Comparison of ENCODE assay signal across 9 mouse cellular contexts in the genomic region with DNA sequence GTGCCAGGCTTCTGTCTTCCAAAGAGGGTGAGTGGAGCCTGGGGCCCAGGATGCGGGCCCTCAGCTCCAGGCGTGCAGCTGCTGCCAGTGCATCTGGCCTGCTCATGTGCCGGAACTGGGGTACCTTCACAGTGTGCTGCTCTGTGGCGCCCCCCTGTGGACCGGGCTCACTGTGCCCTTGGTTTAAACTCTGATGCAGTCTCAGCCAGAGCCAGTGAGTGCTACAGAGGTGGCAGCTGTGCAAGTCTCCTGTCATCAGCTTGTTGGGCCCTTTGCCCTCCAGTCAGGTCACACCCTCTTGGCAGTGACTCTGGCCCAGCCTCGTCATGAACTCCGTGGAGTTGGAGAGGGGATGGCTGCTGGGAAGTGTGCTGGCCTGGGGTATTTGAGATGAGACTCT. TPM values are rescaled to one million over a fixed set of nuclear protein-coding genes. Genes with fewer than 3 reads are reported as not detected.
A peak's percentile ranks its signal among the peaks of the same experiment; 100 is the strongest.
DNase-seq lines count a peak whose midpoint lies in the region; ATAC-seq and TF ChIP-seq lines count a peak whose summit lies in the region.
"Had no signal": no experiment of that assay in that cellular context is flagged by ENCODE, and none has a peak within 500 bp of the region (broad histone marks: within the 10 kb centered on the region; RNA-seq: fewer than 3 reads in every experiment).

No protein-coding gene starts in this region.

- H3K4me3 ChIP-seq in hindbrain, postnatal 0 days (ENCODE audit: low read length), result no peak overlapping the region
- no peak overlapping the region for H3K4me3 ChIP-seq in hindbrain, embryonic 13.5 days
- no peak overlapping the region for H3K4me3 ChIP-seq in lung, postnatal 0 days (ENCODE audit: low read depth, low read length)
- H3K4me3 ChIP-seq: lung, embryonic 15.5 days had no signal

- H3K4me2 ChIP-seq in hindbrain, postnatal 0 days (ENCODE audit: low read depth, low read length), result no peak overlapping the region
- H3K4me2 ChIP-seq in hindbrain, embryonic 13.5 days, result no peak overlapping the region
- H3K4me2 ChIP-seq in lung, postnatal 0 days (replicated peaks; ENCODE audit: low read depth, low read length), result no peak overlapping the region
- H3K4me2 ChIP-seq: lung, embryonic 15.5 days had no signal

- WGBS in hindbrain, postnatal 0 days, result 86% methylated on average over 7 of the region's 7 CpGs
- WGBS in hindbrain, embryonic 13.5 days, result 86% methylated on average over 7 of the region's 7 CpGs
- 68% methylated on average over 7 of the region's 7 CpGs for WGBS in lung, postnatal 0 days

- no peak for ATAC-seq in hindbrain, postnatal 0 days
- no peak for ATAC-seq in hindbrain, embryonic 13.5 days (ENCODE audit: low FRiP score)
- peak; percentile 62 for ATAC-seq in granulocyte monocyte progenitor cell, adult 5-6 weeks (replicated peaks; ENCODE audit: poor library complexity, severe bottlenecking)
- peak; percentile 46 for ATAC-seq in lung, postnatal 0 days

- DNase-seq in hindbrain, postnatal 0 days (ENCODE audit: low spot score), result peak; percentile 25
- peak; percentile 53 for DNase-seq in CD4-positive helper T cell, adult 2 months (ENCODE audit: low read depth, low spot score)
- DNase-seq in adrenal gland, postnatal 10 days, result peak; percentile 79
- DNase-seq in lung, postnatal 0 days (ENCODE audit: low spot score), result peak; percentile 32
- DNase-seq in thymus, postnatal 0 days (ENCODE audit: low spot score), result peak; percentile 59
- DNase-seq in left cerebral cortex, adult 11 months (ENCODE audit: low spot score), result no peak

- no peaks in the 10 kb centered on the region for H3K4me1 ChIP-seq in hindbrain, postnatal 0 days (ENCODE audit: insufficient read depth, low read length)
- no peaks in the 10 kb centered on the region for H3K4me1 ChIP-seq in hindbrain, embryonic 13.5 days (replicated peaks)
- H3K4me1 ChIP-seq in lung, postnatal 0 days (ENCODE audit: insufficient read depth, low read depth, low read length), result no peaks in the 10 kb centered on the region
- H3K4me1 ChIP-seq: lung, embryonic 15.5 days had no signal

- TF ChIP-seq EP300 in lung, postnatal 0 days (IDR thresholded peaks at IDR 0.05), result no peak

- H3K27ac ChIP-seq in hindbrain, postnatal 0 days, result no peak overlapping the region
- H3K27ac ChIP-seq in hindbrain, embryonic 13.5 days, result no peak overlapping the region
- no peak overlapping the region for H3K27ac ChIP-seq in lung, postnatal 0 days (ENCODE audit: low read length)
- H3K27ac ChIP-seq: lung, embryonic 15.5 days had no signal

- no peaks in the 10 kb centered on the region for H3K9me3 ChIP-seq in hindbrain, postnatal 0 days (ENCODE audit: low read length)
- no peaks in the 10 kb centered on the region for H3K9me3 ChIP-seq in hindbrain, embryonic 13.5 days
- no peaks in the 10 kb centered on the region for H3K9me3 ChIP-seq in lung, postnatal 0 days (ENCODE audit: low read length)
- H3K9me3 ChIP-seq: lung, embryonic 15.5 days had no signal

- no peak overlapping the region for H3K9ac ChIP-seq in hindbrain, postnatal 0 days (replicated peaks; ENCODE audit: low read length)
- H3K9ac ChIP-seq in hindbrain, embryonic 13.5 days, result no peak overlapping the region
- no peak overlapping the region for H3K9ac ChIP-seq in lung, postnatal 0 days (replicated peaks; ENCODE audit: low read depth)
- H3K9ac ChIP-seq: lung, embryonic 15.5 days had no signal

- peaks cover 83% of the 10 kb centered on the region for H3K36me3 ChIP-seq in hindbrain, postnatal 0 days (ENCODE audit: insufficient read depth, low read length)
- H3K36me3 ChIP-seq in hindbrain, embryonic 13.5 days, result peaks cover 100% of the 10 kb centered on the region
- H3K36me3 ChIP-seq in lung, postnatal 0 days (ENCODE audit: insufficient read depth, low read length), result peaks cover 63% of the 10 kb centered on the region

- TF ChIP-seq CTCF in hindbrain, postnatal 0 days (IDR thresholded peaks at IDR 0.05; ENCODE audit: low read depth), result peak; percentile 63
- TF ChIP-seq CTCF in lung, postnatal 0 days (IDR thresholded peaks at IDR 0.05), result peak; percentile 72

- H3K27me3 ChIP-seq in hindbrain, postnatal 0 days (ENCODE audit: insufficient read depth, low read length), result no peaks in the 10 kb centered on the region
- H3K27me3 ChIP-seq in hindbrain, embryonic 13.5 days, result no peaks in the 10 kb centered on the region
- H3K27me3 ChIP-seq in lung, postnatal 0 days (replicated peaks; ENCODE audit: insufficient read depth, low read length), result no peaks in the 10 kb centered on the region
- H3K27me3 ChIP-seq: lung, embryonic 15.5 days had no signal

RNA-seq across cellular contexts. Expression of a gene that starts 16.8 kb away (rescaled TPM):
- total RNA-seq in hindbrain, postnatal 0 days (2014; rRNA removed), result 80.5 and 88.1 TPM in 2 replicates
- 22.2 and 25.3 TPM in 2 replicates for polyA plus RNA-seq in hindbrain, postnatal 0 days (2015; fragmentation: Nextera tagmentation; extraction: Ambion mirVana)
- 17.1 and 17.8 TPM in 2 replicates for polyA plus RNA-seq in hindbrain, embryonic 13.5 days (2015; fragmentation: Nextera tagmentation; extraction: Ambion mirVana)
- total RNA-seq in adrenal gland, postnatal 10 days (2021), result 10 to 100 TPM; 54.0 to 57.2 TPM
- 30.5 and 41.8 TPM in 2 replicates for total RNA-seq in granulocyte monocyte progenitor cell, adult 5-6 weeks (2014; fragmentation: Nextera tagmentation)
- 22.7 and 23.9 TPM in 2 replicates for total RNA-seq in granulocyte monocyte progenitor cell, adult 5-6 weeks (2017)
- 19.5 and 20.1 TPM in 2 replicates for polyA plus RNA-seq in lung, postnatal 0 days (2015; fragmentation: Nextera tagmentation; extraction: Ambion mirVana)
- 22.1 and 23.3 TPM in 2 replicates for polyA plus RNA-seq in thymus, postnatal 0 days (2015; fragmentation: Nextera tagmentation; extraction: Ambion mirVana)

RNA-seq across cellular contexts. Expression of a gene that starts 49.9 kb away (rescaled TPM):
- total RNA-seq in hindbrain, postnatal 0 days (2014; rRNA removed), result 73.4 and 81.7 TPM in 2 replicates
- polyA plus RNA-seq in hindbrain, postnatal 0 days (2015; fragmentation: Nextera tagmentation; extraction: Ambion mirVana), result 22.8 and 24.3 TPM in 2 replicates
- polyA plus RNA-seq in hindbrain, embryonic 13.5 days (2015; fragmentation: Nextera tagmentation; extraction: Ambion mirVana), result 42.2 and 42.4 TPM in 2 replicates
- total RNA-seq in adrenal gland, postnatal 10 days (2021), result 10 to 100 TPM; 52.4 to 63.2 TPM
- 26.9 and 43.5 TPM in 2 replicates for total RNA-seq in granulocyte monocyte progenitor cell, adult 5-6 weeks (2014; fragmentation: Nextera tagmentation)
- 33.4 and 37.4 TPM in 2 replicates for total RNA-seq in granulocyte monocyte progenitor cell, adult 5-6 weeks (2017)
- 13.1 and 14.5 TPM in 2 replicates for polyA plus RNA-seq in lung, postnatal 0 days (2015; fragmentation: Nextera tagmentation; extraction: Ambion mirVana)
- 19.9 and 21.5 TPM in 2 replicates for polyA plus RNA-seq in thymus, postnatal 0 days (2015; fragmentation: Nextera tagmentation; extraction: Ambion mirVana)

RNA-seq across cellular contexts. Expression of a gene that starts 55.7 kb away (rescaled TPM):
- 1,557 and 1,861 TPM in 2 replicates for total RNA-seq in hindbrain, postnatal 0 days (2014; rRNA removed)
- 786 and 796 TPM in 2 replicates for polyA plus RNA-seq in hindbrain, postnatal 0 days (2015; fragmentation: Nextera tagmentation; extraction: Ambion mirVana)
- 895 and 907 TPM in 2 replicates for polyA plus RNA-seq in hindbrain, embryonic 13.5 days (2015; fragmentation: Nextera tagmentation; extraction: Ambion mirVana)
- 100 to 1,000 TPM; 933 to 968 TPM for total RNA-seq in adrenal gland, postnatal 10 days (2021)
- total RNA-seq in granulocyte monocyte progenitor cell, adult 5-6 weeks (2014; fragmentation: Nextera tagmentation), result 2,324 and 2,796 TPM in 2 replicates
- total RNA-seq in granulocyte monocyte progenitor cell, adult 5-6 weeks (2017), result 1,887 and 2,078 TPM in 2 replicates
- 937 and 987 TPM in 2 replicates for polyA plus RNA-seq in lung, postnatal 0 days (2015; fragmentation: Nextera tagmentation; extraction: Ambion mirVana)
- 1,964 and 2,053 TPM in 2 replicates for polyA plus RNA-seq in thymus, postnatal 0 days (2015; fragmentation: Nextera tagmentation; extraction: Ambion mirVana)

Comparison
In these comparisons a context has a peak if more than half of its experiments do, and no peak if none do; other contexts are left out.
1. ATAC-seq: peak in granulocyte monocyte progenitor cell, adult 5-6 weeks (single experiment) and lung, postnatal 0 days (single experiment); none in hindbrain, postnatal 0 days (single experiment) and hindbrain, embryonic 13.5 days (single experiment).